Mouse (Mus musculus): ENCODE data around the gene Mob2. TPM values are rescaled to one million over a fixed set of nuclear protein-coding genes. Genes with fewer than 3 reads are reported as not detected.

Gene Mob2
- polyA plus RNA-seq, 1 experiment from 2014 or later = 68.2 TPM

DNA sequence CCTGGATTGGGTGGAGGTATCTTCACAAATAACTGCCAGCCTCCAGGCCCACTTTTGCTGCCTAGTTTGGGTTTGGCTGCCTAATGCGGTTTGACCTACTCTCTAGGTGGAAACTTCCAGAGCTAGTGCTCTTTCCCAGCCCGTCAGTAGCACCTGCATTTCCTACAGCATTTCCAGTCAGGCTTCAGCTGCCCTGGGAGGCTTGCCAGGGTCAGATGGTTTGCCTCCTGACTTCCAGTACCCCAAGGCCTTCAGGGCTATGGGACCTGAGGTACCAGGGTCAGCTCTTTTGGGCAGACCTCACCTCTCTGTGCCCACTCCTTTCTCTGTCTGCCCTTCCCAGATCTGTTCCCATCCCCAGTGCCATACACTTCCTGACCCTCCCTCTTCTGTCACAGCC lies 99.9 kb downstream of the Mob2 start:
- Histone ChIP-seq H3K9me3 (ENCODE audit: control insufficient read depth, low read depth, low read length) (no peaks in the 10 kb centered on the region), H3K4me1 (ENCODE audit: control insufficient read depth, insufficient read depth, low read length) (no peaks in the 10 kb centered on the region), H3K4me2 (replicated peaks; ENCODE audit: low read depth, low read length) (no peak overlapping the region), H3K27me3 (ENCODE audit: control insufficient read depth, insufficient read depth, low read length) (no peaks in the 10 kb centered on the region), H3K36me3 (ENCODE audit: control insufficient read depth, insufficient read depth, low read length) (no peaks in the 10 kb centered on the region), H3K9ac (replicated peaks; ENCODE audit: low read depth, low read length) (no peak overlapping the region), H3K27ac (ENCODE audit: low read length) (no peak overlapping the region), H3K4me3 (ENCODE audit: low read depth, low read length) (no peak overlapping the region)
- WGBS = 89% methylated on average over 2 of the region's 2 CpGs
- no peak for ATAC-seq (ENCODE audit: insufficient number of reproducible peaks, insufficient read depth, low FRiP score, low read depth)

DNA sequence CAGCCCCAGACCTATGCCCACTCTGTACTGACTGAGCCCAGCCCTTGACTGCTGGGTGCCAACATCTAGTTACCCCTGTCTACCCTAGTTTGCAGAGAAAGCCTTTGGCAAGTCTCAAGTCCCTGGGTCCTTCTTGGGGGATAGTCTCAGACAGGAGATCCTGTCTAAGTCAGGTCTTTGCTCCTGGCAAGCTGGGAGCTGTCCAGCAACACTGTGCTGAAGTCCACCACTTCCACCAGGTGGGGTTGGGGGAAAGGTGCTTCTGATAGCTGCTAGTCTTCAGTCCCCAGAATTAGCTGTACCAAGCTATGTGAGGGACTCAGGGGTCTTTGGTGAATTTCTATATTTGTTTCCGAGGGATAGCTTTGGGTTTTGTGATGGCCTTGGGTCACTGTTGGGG lies 101.7 kb downstream of the Mob2 start:
- no peak for ATAC-seq (ENCODE audit: insufficient number of reproducible peaks, insufficient read depth, low FRiP score, low read depth)
- no peaks in the 10 kb centered on the region for H3K36me3 ChIP-seq (ENCODE audit: control insufficient read depth, insufficient read depth, low read length)
- no peaks in the 10 kb centered on the region for H3K9me3 ChIP-seq (ENCODE audit: control insufficient read depth, low read depth, low read length)
- no peak overlapping the region for H3K4me3 ChIP-seq (ENCODE audit: low read depth, low read length)
- no peak overlapping the region for H3K27ac ChIP-seq (ENCODE audit: low read length)
- no peak overlapping the region for H3K4me2 ChIP-seq (replicated peaks; ENCODE audit: low read depth, low read length)
- no peak overlapping the region for H3K9ac ChIP-seq (replicated peaks; ENCODE audit: low read depth, low read length)
- H3K4me1 ChIP-seq (ENCODE audit: control insufficient read depth, insufficient read depth, low read length) = no peaks in the 10 kb centered on the region
- H3K27me3 ChIP-seq (ENCODE audit: control insufficient read depth, insufficient read depth, low read length) = no peaks in the 10 kb centered on the region
- 68% methylated on average over 1 of the region's 1 CpGs for WGBS

Small RNAs within 50 kb of the gene (microRNA-seq; reads per million reads assigned to microRNA genes)
- not detected for gene Mir3104

Other genes starting within 250 kb of the Mob2 start
- 0.08 and 0.17 TPM in 2 replicates for gene Muc5b, start 222.0 kb downstream of the Mob2 start, polyA plus RNA-seq (2014; fragmentation: Nextera tagmentation; extraction: Ambion mirVana)
- 53.2 and 55.0 TPM in 2 replicates for gene Tollip, start 142.6 kb downstream of the Mob2 start, polyA plus RNA-seq (2014; fragmentation: Nextera tagmentation; extraction: Ambion mirVana)
- gene Brsk2, start 111.3 kb downstream of the Mob2 start, polyA plus RNA-seq (2014; fragmentation: Nextera tagmentation; extraction: Ambion mirVana) = 1.6 and 2.6 TPM in 2 replicates
- 5.2 and 6.4 TPM in 2 replicates for gene Dusp8, start 34.8 kb upstream of the Mob2 start, polyA plus RNA-seq (2014; fragmentation: Nextera tagmentation; extraction: Ambion mirVana)
- gene Gm45618, start 59.7 kb upstream of the Mob2 start, polyA plus RNA-seq (2014; fragmentation: Nextera tagmentation; extraction: Ambion mirVana) = not detected in 2 replicates
- not detected in 2 replicates for gene Gm39115, start 75.0 kb upstream of the Mob2 start, polyA plus RNA-seq (2014; fragmentation: Nextera tagmentation; extraction: Ambion mirVana)
- gene Gm45337, start 83.5 kb upstream of the Mob2 start, polyA plus RNA-seq (2014; fragmentation: Nextera tagmentation; extraction: Ambion mirVana) = not detected in 2 replicates
- not detected in 2 replicates for gene Gm29735, start 96.0 kb upstream of the Mob2 start, polyA plus RNA-seq (2014; fragmentation: Nextera tagmentation; extraction: Ambion mirVana)
- not detected in 2 replicates for gene Gm4553, start 104.7 kb upstream of the Mob2 start, polyA plus RNA-seq (2014; fragmentation: Nextera tagmentation; extraction: Ambion mirVana)
- gene Krtap5-2, start 114.9 kb upstream of the Mob2 start, polyA plus RNA-seq (2014; fragmentation: Nextera tagmentation; extraction: Ambion mirVana) = not detected in 2 replicates
- not detected in 2 replicates for gene Gm10153, start 129.3 kb upstream of the Mob2 start, polyA plus RNA-seq (2014; fragmentation: Nextera tagmentation; extraction: Ambion mirVana)
- gene Krtap5-3, start 140.3 kb upstream of the Mob2 start, polyA plus RNA-seq (2014; fragmentation: Nextera tagmentation; extraction: Ambion mirVana) = not detected in 2 replicates
- not detected in 2 replicates for gene Gm7579, start 150.8 kb upstream of the Mob2 start, polyA plus RNA-seq (2014; fragmentation: Nextera tagmentation; extraction: Ambion mirVana)
- not detected in 2 replicates for gene Krtap5-5, start 168.9 kb upstream of the Mob2 start, polyA plus RNA-seq (2014; fragmentation: Nextera tagmentation; extraction: Ambion mirVana)
- not detected in 2 replicates for gene Gm40460, start 180.0 kb upstream of the Mob2 start, polyA plus RNA-seq (2014; fragmentation: Nextera tagmentation; extraction: Ambion mirVana)
- gene Gm2431, start 197.3 kb upstream of the Mob2 start, polyA plus RNA-seq (2014; fragmentation: Nextera tagmentation; extraction: Ambion mirVana) = not detected in 2 replicates
- not detected in 2 replicates for gene Gm4559, start 213.3 kb upstream of the Mob2 start, polyA plus RNA-seq (2014; fragmentation: Nextera tagmentation; extraction: Ambion mirVana)
- not detected in 2 replicates for gene Krtap5-1, start 236.1 kb upstream of the Mob2 start, polyA plus RNA-seq (2014; fragmentation: Nextera tagmentation; extraction: Ambion mirVana)
- not detected in 2 replicates for gene Krtap5-4, start 242.5 kb upstream of the Mob2 start, polyA plus RNA-seq (2014; fragmentation: Nextera tagmentation; extraction: Ambion mirVana)